Mouse (Mus musculus): ENCODE measurements at regions not wholly inside any gene's neighbourhood (a gene's known extent, or its start where the extent isn't known, plus 50 kb on each side); places are given as distances from the start of the nearest gene placed in this dataset.
"Not testable (repeated sequence)": the region's sequence is repeated elsewhere in the genome, so short reads cannot be mapped to it uniquely, and the experiment has no call there.

GRCm38 (mm10) chr11:28993270-28993847 is 137.2 kb upstream of the Pnpt1 start:
- DNase-seq (ENCODE audit: inconsistent age in 2 of 2, low spot score in 1 of 2) = peak in 1 of 2 experiments; percentile 91

DNA sequence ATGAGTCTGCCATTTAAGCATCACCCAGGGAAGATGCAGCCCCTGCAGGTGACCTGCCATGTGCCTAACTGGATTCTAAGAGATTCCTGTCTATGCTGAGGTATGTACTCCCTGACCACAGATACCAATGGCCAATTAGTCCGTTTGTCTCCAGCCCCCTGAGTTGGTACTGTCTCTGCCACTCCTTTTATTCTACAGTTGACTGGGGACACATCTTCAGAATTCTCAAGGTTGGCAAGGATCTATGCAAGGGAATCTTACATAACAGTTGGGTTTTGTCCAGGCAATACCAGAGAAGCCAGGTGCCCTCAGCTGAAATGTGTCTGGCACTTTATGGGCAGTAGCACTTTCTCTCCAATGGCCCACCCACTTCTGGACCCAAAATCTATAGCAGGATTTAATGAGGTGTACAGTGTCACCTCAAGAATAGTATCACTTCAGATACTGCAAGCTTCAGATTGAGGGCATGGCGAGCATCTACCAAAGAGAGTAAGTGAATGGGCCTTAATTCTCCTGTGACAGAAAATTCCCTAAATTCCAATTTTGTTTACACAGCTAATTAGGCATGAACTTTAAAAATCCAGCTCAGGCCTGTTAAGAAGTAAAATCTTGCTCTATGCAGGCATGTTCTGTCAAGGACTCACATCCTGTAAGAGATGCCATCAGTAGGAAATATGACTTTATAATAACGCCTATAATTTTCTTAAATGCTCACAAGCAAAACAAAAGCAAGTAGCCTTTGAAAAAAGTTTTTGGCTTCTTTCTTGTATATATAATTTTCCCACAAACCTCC is 132.0 kb upstream of the Pnpt1 start:
- DNase-seq (ENCODE audit: inconsistent age in 2 of 2, low spot score in 1 of 2) = no peak

DNA sequence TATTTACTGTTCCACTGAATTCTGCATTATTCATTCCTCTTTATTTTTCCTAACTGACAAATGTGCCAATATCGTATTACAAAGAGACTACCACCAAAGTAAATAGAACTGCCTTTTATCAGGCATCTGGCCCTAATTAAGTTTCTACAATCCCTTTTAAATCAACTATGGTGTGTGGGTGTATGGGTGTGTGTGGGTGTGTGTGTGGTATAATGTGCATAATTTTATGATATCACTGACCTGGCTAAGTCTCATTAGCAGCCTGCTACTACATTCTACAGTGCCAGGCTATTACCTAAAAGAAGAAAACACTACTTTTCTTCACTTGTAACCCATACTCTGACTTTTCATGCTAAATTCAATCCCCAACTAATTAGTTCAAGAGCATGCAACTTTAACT is 131.3 kb upstream of the Pnpt1 start:
- DNase-seq (ENCODE audit: inconsistent age in 2 of 2, low spot score in 1 of 2) = no peak

DNA sequence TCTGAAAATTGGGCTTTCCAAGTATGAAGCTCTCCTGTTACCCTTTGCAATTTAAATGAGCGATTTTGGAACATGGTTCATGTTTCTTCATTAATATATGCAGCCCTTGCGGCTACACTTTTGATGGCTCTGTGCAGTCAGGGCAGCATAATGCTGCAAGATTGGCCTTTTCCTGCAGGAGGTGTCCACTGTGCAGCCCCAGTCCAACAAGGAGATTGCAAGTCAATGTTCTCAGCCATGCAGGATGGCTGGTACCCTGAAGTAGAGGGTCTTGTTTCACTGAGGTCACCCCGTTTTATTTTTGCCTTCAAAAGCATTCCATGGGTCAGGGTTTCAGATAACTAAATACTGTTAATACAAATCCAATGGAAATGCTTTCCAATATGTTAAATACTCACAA is 130.9 kb upstream of the Pnpt1 start:
- no peak for DNase-seq (ENCODE audit: inconsistent age in 2 of 2, low spot score in 1 of 2)

DNA sequence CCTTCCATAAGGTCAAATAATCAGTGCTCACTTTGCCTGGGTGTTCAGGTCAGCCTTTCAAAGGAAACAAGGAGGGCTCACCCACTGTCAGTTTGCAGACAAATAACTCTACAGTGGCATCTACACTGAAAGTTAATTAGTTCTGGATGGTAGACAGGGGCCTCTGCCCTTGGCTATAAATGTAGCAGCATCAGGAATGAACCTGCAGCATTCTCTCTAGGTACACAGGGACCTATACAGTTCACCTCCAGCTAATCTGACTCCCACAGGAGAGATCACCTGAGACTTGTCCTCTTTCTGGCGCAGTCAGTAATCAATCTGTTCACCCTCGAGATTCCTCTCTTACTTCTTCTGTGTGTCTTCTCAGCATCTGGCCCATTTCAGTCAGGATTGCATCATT is 130.3 kb upstream of the Pnpt1 start:
- DNase-seq (ENCODE audit: inconsistent age in 2 of 2, low spot score in 1 of 2) = no peak

- DNase-seq (ENCODE audit: inconsistent age in 2 of 2, low spot score in 1 of 2) = no peak
Measured at GRCm38 (mm10) chr11:29017406-29017805, 113.1 kb upstream of the Pnpt1 start.

DNA sequence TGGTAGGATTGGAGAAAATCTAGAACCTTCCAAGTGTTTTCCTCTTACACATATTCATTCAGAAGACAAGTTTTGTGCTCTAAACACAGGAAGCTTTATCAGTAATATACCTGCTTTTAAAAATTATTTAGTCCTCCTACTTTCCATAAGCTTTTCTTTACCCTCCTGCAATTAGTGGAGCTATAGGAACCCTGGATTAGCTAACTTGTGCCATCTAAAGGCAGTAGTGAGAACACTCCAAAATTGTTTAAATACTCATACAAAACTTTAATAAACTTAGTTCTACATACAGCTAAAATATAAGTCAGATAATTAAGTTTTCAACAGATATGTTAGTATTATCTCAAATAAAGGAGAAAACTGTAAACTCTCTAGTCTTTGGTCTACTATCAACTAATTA is 89.7 kb upstream of the Pnpt1 start:
- DNase-seq (ENCODE audit: inconsistent age in 2 of 2, low spot score in 1 of 2) = peak in 1 of 2 experiments; percentile 27

GRCm38 (mm10) chr11:29047985-29048610 is 82.4 kb upstream of the Pnpt1 start:
- not testable (repeated sequence) for DNase-seq (ENCODE audit: inconsistent age in 2 of 2, low spot score in 1 of 2)

- DNase-seq (ENCODE audit: inconsistent age in 2 of 2, low spot score in 1 of 2) = no peak
Measured at GRCm38 (mm10) chr11:29052625-29053024, 77.9 kb upstream of the Pnpt1 start.

DNA sequence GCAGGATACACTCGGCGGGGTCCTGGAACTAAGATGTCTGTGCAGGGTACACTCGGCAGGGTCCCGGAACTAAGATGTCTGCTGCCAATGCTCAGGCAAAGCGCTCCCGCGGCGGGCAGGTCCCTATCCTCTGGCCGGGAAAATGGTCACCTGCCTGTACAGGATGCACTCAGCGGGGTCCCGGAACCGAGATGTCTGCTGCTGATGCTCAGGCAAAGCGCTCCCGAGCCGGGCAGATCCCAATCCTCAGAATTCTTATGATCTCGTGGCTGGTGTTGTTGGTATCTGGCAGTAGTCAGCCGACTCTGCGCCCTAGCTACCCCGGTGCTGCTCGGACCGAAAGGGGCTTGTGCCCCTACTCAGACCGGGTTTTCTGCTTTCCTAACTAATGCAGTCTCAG is 61.0 kb upstream of the Pnpt1 start:
- not testable (repeated sequence) for DNase-seq (ENCODE audit: inconsistent age in 2 of 2, low spot score in 1 of 2)

- no peak for DNase-seq (ENCODE audit: inconsistent age in 2 of 2, low spot score in 1 of 2)
Measured at GRCm38 (mm10) chr11:29072231-29072630, 58.3 kb upstream of the Pnpt1 start.

Measured in adrenal gland, adult (tissue).